Mouse (Mus musculus): ENCODE measurements around the gene Rras.
"Not testable (repeated sequence)": the region's sequence is repeated elsewhere in the genome, so short reads cannot be mapped to it uniquely, and the experiment has no call there.

The Rras gene

GRCm38 (mm10) chr7:44999753-45000152, 18.0 kb upstream of the Rras start:
- no peak for DNase-seq (ENCODE audit: low spot score in 2 of 2)

GRCm38 (mm10) chr7:45000539-45001114, 17.1 kb upstream of the Rras start:
- no peak for DNase-seq (ENCODE audit: low spot score in 2 of 2)

- no peak for DNase-seq (ENCODE audit: low spot score in 2 of 2)
Observed at GRCm38 (mm10) chr7:45002440-45002839, 15.3 kb upstream of the Rras start.

- DNase-seq (ENCODE audit: low spot score in 2 of 2): no peak
Observed at GRCm38 (mm10) chr7:45004546-45004945, 13.2 kb upstream of the Rras start.

GRCm38 (mm10) chr7:45005321-45005992, 12.3 kb upstream of the Rras start:
- DNase-seq (ENCODE audit: low spot score in 2 of 2): no peak

- DNase-seq (ENCODE audit: low spot score in 2 of 2): no peak
Observed at GRCm38 (mm10) chr7:45006503-45006902, 11.3 kb upstream of the Rras start.

- DNase-seq (ENCODE audit: low spot score in 2 of 2): no peak
Observed at GRCm38 (mm10) chr7:45007141-45007540, 10.6 kb upstream of the Rras start.

GRCm38 (mm10) chr7:45007846-45008245, 9.9 kb upstream of the Rras start:
- no peak for DNase-seq (ENCODE audit: low spot score in 2 of 2)

GRCm38 (mm10) chr7:45008411-45008810, 9.3 kb upstream of the Rras start:
- no peak for DNase-seq (ENCODE audit: low spot score in 2 of 2)

GRCm38 (mm10) chr7:45012011-45012410, 5.8 kb upstream of the Rras start:
- no peak for DNase-seq (ENCODE audit: low spot score in 2 of 2)

- no peak for DNase-seq (ENCODE audit: low spot score in 2 of 2)
Observed at GRCm38 (mm10) chr7:45012824-45013223, 4.9 kb upstream of the Rras start.

- DNase-seq (ENCODE audit: low spot score in 2 of 2): no peak
Observed at GRCm38 (mm10) chr7:45013366-45014095, 4.2 kb upstream of the Rras start.

GRCm38 (mm10) chr7:45014096-45014451, 3.7 kb upstream of the Rras start:
- no peak for DNase-seq (ENCODE audit: low spot score in 2 of 2)

GRCm38 (mm10) chr7:45015344-45015956, 2.3 kb upstream of the Rras start:
- peak in 1 of 2 experiments; percentile 56 for DNase-seq (ENCODE audit: low spot score in 2 of 2)

GRCm38 (mm10) chr7:45015957-45016612, 1.7 kb upstream of the Rras start, which contains the start of gene Scaf1:
Scaf1 (minus strand) TSS chr7:45016363.
- peak; percentile 97 to 99 for DNase-seq (ENCODE audit: low spot score in 2 of 2)

GRCm38 (mm10) chr7:45016761-45017160, 1.0 kb upstream of the Rras start:
- no peak for DNase-seq (ENCODE audit: low spot score in 2 of 2)

GRCm38 (mm10) chr7:45019031-45019571, 1.3 kb downstream of the Rras start:
- no peak for DNase-seq (ENCODE audit: low spot score in 2 of 2)

- DNase-seq (ENCODE audit: low spot score in 2 of 2): no peak
Observed at GRCm38 (mm10) chr7:45020225-45020624, 2.5 kb downstream of the Rras start.

GRCm38 (mm10) chr7:45023711-45024110, 6.0 kb downstream of the Rras start:
- not testable (repeated sequence) for DNase-seq (ENCODE audit: low spot score in 2 of 2)

GRCm38 (mm10) chr7:45024281-45025248, 6.8 kb downstream of the Rras start:
- DNase-seq (ENCODE audit: low spot score in 2 of 2): no peak
